Mouse (Mus musculus) kidney, embryonic 14.5 days (tissue): ENCODE data around the gene Cox19. TPM values are rescaled to one million over a fixed set of nuclear protein-coding genes. Genes with fewer than 3 reads are reported as not detected.

Source experiments
- ATAC-seq: fragments of 200-750 bp; cut with Nextera tagmentation; 2 replicates; pipeline ENCODE4 v1.8.0; 2017; ENCODE audit warnings: moderate number of reproducible peaks, mild to moderate bottlenecking, moderate TSS enrichment, moderate library complexity; ENCODE audit not compliant: low FRiP score, low TSS enrichment
- H3K27ac ChIP-seq: fragments of 300-500 bp; sonication (generic); 2 replicates; pipeline ENCODE4 v1.5.1; 2014; ENCODE audit warnings: low read depth, mild to moderate bottlenecking, low read length, moderate library complexity, mixed read lengths
- H3K27me3 ChIP-seq: fragments of 300-500 bp; sonication (generic); 2 replicates; pipeline ENCODE4 v1.6.1; 2014; ENCODE audit warnings: mild to moderate bottlenecking, low read length; ENCODE audit not compliant: control insufficient read depth, insufficient read depth
- H3K36me3 ChIP-seq: fragments of 300-500 bp; sonication (generic); 2 replicates; pipeline ENCODE4 v1.6.1; 2014; ENCODE audit warnings: low read length, mixed read lengths; ENCODE audit not compliant: control insufficient read depth, insufficient read depth
- H3K4me1 ChIP-seq: fragments of 300-500 bp; sonication (generic); 2 replicates; pipeline ENCODE4 v1.6.1; 2014; ENCODE audit warnings: low read length, mixed read lengths; ENCODE audit not compliant: control insufficient read depth, insufficient read depth
- H3K4me2 ChIP-seq: fragments of 300-500 bp; sonication (generic); replicated peaks from 2 replicates; pipeline ENCODE4 v1.6.1; 2014; ENCODE audit warnings: low read depth, mild to moderate bottlenecking, low read length
- H3K4me3 ChIP-seq: fragments of 300-500 bp; sonication (generic); 2 replicates; pipeline ENCODE4 v1.5.1; 2014; ENCODE audit warnings: mild to moderate bottlenecking, low read length
- H3K9ac ChIP-seq: fragments of 300-500 bp; sonication (generic); 2 replicates; pipeline ENCODE4 v1.6.1; 2014; ENCODE audit warnings: low read depth, mild to moderate bottlenecking, low read length, moderate library complexity
- H3K9me3 ChIP-seq: fragments of 300-500 bp; sonication (generic); 2 replicates; pipeline ENCODE4 v1.6.1; 2016; ENCODE audit warnings: low read length; ENCODE audit not compliant: control insufficient read depth
- WGBS: fragments of 180-500 bp; shearing (Covaris S2); extraction: QIAGEN DNeasy Blood & Tissue Kit; methylation state at CpG from one replicate; pipeline ENCODE4 v1.1.7; 2014; 5-methylcytosine and 5-hydroxymethylcytosine counted together
- microRNA counts: library from miRNA; unstranded; fragments of <30 nt; microRNA quantifications from one replicate; lab custom pipeline; 2017
- microRNA-seq: library from miRNA; unstranded; fragments of <30 nt; microRNA quantifications from one replicate; pipeline ENCODE4, GENCODE M21; 2016
- polyA plus RNA-seq: library from polyadenylated mRNA; unstranded; fragments of >200 nt; fragmentation: Nextera tagmentation; extraction: Ambion mirVana; gene quantifications from 2 replicates; pipeline ENCODE4 v1.2.1, GENCODE M21; 2014

The Cox19 gene
- polyA plus RNA-seq, 1 experiment from 2014 or later: 105 TPM

DNA sequence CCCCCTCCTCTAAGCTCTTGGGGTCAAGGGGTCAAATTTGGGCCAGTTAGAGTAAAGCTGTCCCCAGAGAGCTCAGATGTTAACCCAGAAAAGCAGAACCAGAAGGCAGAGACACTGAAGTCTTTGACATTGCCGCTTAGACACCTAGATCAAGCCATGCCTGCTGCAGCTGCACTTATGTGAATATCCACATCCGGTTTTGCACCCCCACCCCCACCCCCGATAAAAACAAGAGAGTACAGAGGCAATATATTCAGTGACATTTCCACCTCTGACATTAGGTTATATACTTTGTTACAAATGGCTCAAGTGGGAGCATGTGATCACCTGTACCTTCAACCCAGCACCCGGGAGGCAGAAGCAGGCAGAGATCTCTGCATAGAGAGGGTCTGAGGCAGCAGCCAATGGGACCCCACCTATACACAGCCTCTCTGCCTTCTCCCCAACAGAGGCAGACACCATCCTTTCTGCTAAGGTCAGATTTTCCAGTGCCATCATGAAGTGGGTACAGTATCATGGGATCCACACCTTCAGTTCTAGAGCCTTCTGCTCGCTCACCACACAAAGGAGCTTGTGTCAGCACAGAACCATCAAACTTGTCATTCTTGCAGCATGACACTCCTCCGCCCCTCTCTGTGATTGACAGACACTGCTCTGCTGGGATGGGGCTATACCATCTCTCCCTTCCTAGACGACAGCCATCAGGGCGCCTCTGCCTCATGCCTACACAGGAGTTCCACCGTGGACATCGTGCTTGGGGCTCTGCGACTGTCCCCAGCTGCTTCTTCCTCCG, 60.6 kb downstream of the Cox19 start:
- ATAC-seq: no peak
- Histone ChIP-seq H3K9me3 (no peaks in the 10 kb centered on the region), H3K4me1 (no peaks in the 10 kb centered on the region; the same call in 1 of the 2 replicates), H3K4me3 (no peak overlapping the region), H3K9ac (no peak overlapping the region), H3K27ac (no peak overlapping the region), H3K36me3 (no peaks in the 10 kb centered on the region), H3K4me2 (no peak overlapping the region), H3K27me3 (no peaks in the 10 kb centered on the region)
- 87% methylated on average over 12 of the region's 12 CpGs for WGBS

GRCm38 (mm10) chr5:139288591-139288990, 62.6 kb downstream of the Cox19 start:
- Histone ChIP-seq H3K9ac (no peak overlapping the region), H3K9me3 (no peaks in the 10 kb centered on the region), H3K27ac (no peak overlapping the region), H3K27me3 (no peaks in the 10 kb centered on the region), H3K36me3 (no peaks in the 10 kb centered on the region), H3K4me1 (no peaks in the 10 kb centered on the region; the same call in 1 of the 2 replicates), H3K4me3 (no peak overlapping the region), H3K4me2 (no peak overlapping the region)
- WGBS: 84% methylated on average over 4 of the region's 4 CpGs
- ATAC-seq: no peak

- no peaks in the 10 kb centered on the region for H3K27me3 ChIP-seq
- no peak overlapping the region for H3K4me3 ChIP-seq
- H3K27ac ChIP-seq: no peak overlapping the region
- no peaks in the 10 kb centered on the region for H3K9me3 ChIP-seq
- no peak overlapping the region for H3K4me2 ChIP-seq
- no peaks in the 10 kb centered on the region for H3K36me3 ChIP-seq
- 80% methylated on average over 4 of the region's 4 CpGs for WGBS
- no peak overlapping the region for H3K9ac ChIP-seq
- ATAC-seq: no peak
- no peaks in the 10 kb centered on the region; the same call in 1 of the 2 replicates for H3K4me1 ChIP-seq
These were observed 63.4 kb downstream of the Cox19 start for GRCm38 (mm10) chr5:139287787-139288186.

- H3K4me2 ChIP-seq: no peak overlapping the region
- H3K27ac ChIP-seq: no peak overlapping the region
- WGBS: 88% methylated on average over 5 of the region's 5 CpGs
- no peaks in the 10 kb centered on the region; the same call in 1 of the 2 replicates for H3K4me1 ChIP-seq
- H3K4me3 ChIP-seq: no peak overlapping the region
- no peaks in the 10 kb centered on the region for H3K36me3 ChIP-seq
- no peaks in the 10 kb centered on the region for H3K27me3 ChIP-seq
- ATAC-seq: no peak
- no peaks in the 10 kb centered on the region for H3K9me3 ChIP-seq
- H3K9ac ChIP-seq: no peak overlapping the region
These were observed 64.1 kb downstream of the Cox19 start for GRCm38 (mm10) chr5:139287099-139287498.

MicroRNA genes within 50 kb of the gene (microRNA counts, 519-probe panel; counts per million panel counts)
- microRNA mmu-miR-339-3p (lab: Ali Mortazavi, UCI) (not detected), microRNA mmu-miR-339-5p (lab: Ali Mortazavi, UCI) (not detected)

Small RNA genes lying within 50 kb of the gene (microRNA-seq; reads per million reads assigned to microRNA genes)
- gene Mir339: 491 reads per million, percentile 73 among the genes with 10 or more reads in this experiment

Other genes starting within 250 kb of the Cox19 start
- gene Prkar1b, start 201.4 kb downstream of the Cox19 start, polyA plus RNA-seq: 10.0 and 15.7 TPM in 2 replicates
- 9.1 and 11.5 TPM in 2 replicates for gene Dnaaf5, start 201.2 kb downstream of the Cox19 start, polyA plus RNA-seq
- gene Sun1, start 150.8 kb downstream of the Cox19 start, polyA plus RNA-seq: 29.2 and 59.5 TPM in 2 replicates
- gene Get4, start 99.1 kb downstream of the Cox19 start, polyA plus RNA-seq: 132 and 156 TPM in 2 replicates
- gene Adap1, start 25.8 kb downstream of the Cox19 start, polyA plus RNA-seq: 0.89 and 1.2 TPM in 2 replicates
- not detected in 2 replicates for gene Cyp2w1, start 1.2 kb upstream of the Cox19 start, polyA plus RNA-seq
- gene Gpr146, start 26.3 kb upstream of the Cox19 start, polyA plus RNA-seq: 2.7 and 3.1 TPM in 2 replicates
- 0.47 and 0.77 TPM in 2 replicates for gene C130050O18Rik, start 53.9 kb upstream of the Cox19 start, polyA plus RNA-seq
- 2.6 and 3.4 TPM in 2 replicates for gene Gper1, start 71.7 kb upstream of the Cox19 start, polyA plus RNA-seq
- 31.6 and 40.6 TPM in 2 replicates for gene 3110082I17Rik, start 109.1 kb upstream of the Cox19 start, polyA plus RNA-seq
- 6.2 and 6.8 TPM in 2 replicates for gene Zfand2a, start 133.1 kb upstream of the Cox19 start, polyA plus RNA-seq
- 130 and 131 TPM in 2 replicates for gene Uncx, start 192.1 kb upstream of the Cox19 start, polyA plus RNA-seq